Mouse (Mus musculus) heart, postnatal 0 days (tissue): ENCODE data around the gene Imp3.

Experiments
- CTCF ChIP-seq: IDR thresholded peaks from 2 replicates; pipeline ENCODE4 v1.5.1; 2016; ENCODE audit warnings: antibody characterized with exemption, control low read depth, low read depth
- EP300 ChIP-seq: IDR thresholded peaks from 2 replicates; pipeline ENCODE4 v1.6.1; 2016; ENCODE audit warnings: antibody characterized with exemption, low read depth

DNA sequence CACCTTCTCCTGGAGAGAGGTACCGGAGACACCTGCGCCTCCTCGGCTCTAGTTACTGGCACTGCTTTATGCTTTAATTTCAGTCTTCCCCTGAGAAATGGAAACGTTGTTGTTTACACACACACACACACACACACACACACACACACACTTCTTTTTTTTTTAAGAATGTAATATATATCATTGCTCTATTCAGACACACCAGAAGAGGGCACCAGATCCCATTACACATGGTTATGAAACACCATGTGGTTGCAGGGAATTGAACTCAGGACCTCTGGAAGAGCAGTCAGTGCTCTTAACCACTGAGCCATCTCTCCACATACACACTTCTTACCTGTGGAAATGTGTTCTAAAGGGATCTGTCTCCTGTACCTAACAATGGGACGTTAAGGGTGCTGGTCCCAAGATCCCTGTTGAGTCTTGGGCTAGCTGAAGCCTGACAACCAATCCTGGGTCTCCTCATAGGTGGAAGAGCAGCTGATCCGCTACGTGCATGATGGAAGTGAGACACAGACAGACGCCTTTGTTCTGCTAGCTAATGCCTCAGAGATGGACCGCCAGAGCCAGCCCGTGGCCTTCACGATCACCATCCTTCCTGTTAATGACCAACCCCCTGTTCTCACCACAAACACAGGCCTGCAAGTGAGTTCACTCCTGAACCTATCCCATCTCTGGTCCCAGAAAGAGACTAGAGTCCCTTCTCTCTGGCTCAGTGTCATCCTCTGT lies 46.6 kb upstream of the Imp3 start:
- TF ChIP-seq CTCF (no peak), EP300 (no peak)
